Mouse (Mus musculus) midbrain, embryonic 11.5 days (tissue): ENCODE measurements around the gene Col5a2. TPM values are rescaled to one million over a fixed set of nuclear protein-coding genes. Genes with fewer than 3 reads are reported as not detected.

ENCODE experiments used
- ATAC-seq: fragments of 200-750 bp; cut with Nextera tagmentation; 2 replicates; pipeline ENCODE4 v1.8.0; 2017; ENCODE audit warnings: moderate TSS enrichment, moderate library complexity; ENCODE audit not compliant: low FRiP score
- DNase-seq: peaks from one replicate; pipeline ENCODE4 v3.0.0; 2015; ENCODE audit warnings: low spot score; ENCODE audit errors: missing footprints
- H3K27ac ChIP-seq: fragments of 300-500 bp; sonication (generic); 2 replicates; pipeline ENCODE4 v1.5.1; 2014; ENCODE audit warnings: low read depth, low read length
- H3K27me3 ChIP-seq: fragments of 300-500 bp; sonication (generic); 2 replicates; pipeline ENCODE4 v1.6.1; 2014; ENCODE audit warnings: mild to moderate bottlenecking, low read length, moderate library complexity, mixed read lengths; ENCODE audit not compliant: control insufficient read depth, insufficient read depth
- H3K36me3 ChIP-seq: fragments of 300-500 bp; sonication (generic); 2 replicates; pipeline ENCODE4 v1.6.1; 2014; ENCODE audit warnings: mild to moderate bottlenecking, low read length, moderate library complexity, mixed read lengths; ENCODE audit not compliant: control insufficient read depth, insufficient read depth
- H3K4me1 ChIP-seq: fragments of 300-500 bp; sonication (generic); 2 replicates; pipeline ENCODE4 v1.6.1; 2014; ENCODE audit warnings: low read length; ENCODE audit not compliant: control insufficient read depth, insufficient read depth
- H3K4me2 ChIP-seq: fragments of 300-500 bp; sonication (generic); 2 replicates; pipeline ENCODE4 v1.6.1; 2014; ENCODE audit warnings: mild to moderate bottlenecking, moderate library complexity
- H3K4me3 ChIP-seq: fragments of 300-500 bp; sonication (generic); 2 replicates; pipeline ENCODE4 v1.5.1; 2014; ENCODE audit warnings: low read depth, low read length
- H3K9ac ChIP-seq: fragments of 300-500 bp; sonication (generic); 2 replicates; pipeline ENCODE4 v1.6.1; 2014; ENCODE audit warnings: low read length
- H3K9me3 ChIP-seq: fragments of 300-500 bp; sonication (generic); 2 replicates; pipeline ENCODE4 v1.6.1; 2016; ENCODE audit warnings: low read length; ENCODE audit not compliant: control insufficient read depth
- WGBS: fragments of 180-500 bp; shearing (Covaris S2); extraction: QIAGEN DNeasy Blood & Tissue Kit; methylation state at CpG from one replicate; pipeline ENCODE4 v1.1.7; 2014; 5-methylcytosine and 5-hydroxymethylcytosine counted together
- polyA plus RNA-seq: library from polyadenylated mRNA; unstranded; fragments of >200 nt; fragmentation: Nextera tagmentation; extraction: Ambion mirVana; gene quantifications from 2 replicates; pipeline ENCODE4 v1.2.1, GENCODE M21; 2014

The Col5a2 gene
- polyA plus RNA-seq, 1 experiment from 2014 or later: 25.5 TPM

- no peak for ATAC-seq
- 82% methylated on average over 7 of the region's 7 CpGs for WGBS
- Histone ChIP-seq H3K9ac (no peak overlapping the region), H3K36me3 (no peaks in the 10 kb centered on the region), H3K27ac (no peak overlapping the region), H3K4me1 (no peaks in the 10 kb centered on the region), H3K4me3 (no peak overlapping the region), H3K4me2 (no peak overlapping the region), H3K27me3 (no peaks in the 10 kb centered on the region), H3K9me3 (no peaks in the 10 kb centered on the region)
- DNase-seq: peak; percentile 37
These were observed 122.9 kb downstream of the Col5a2 start for GRCm38 (mm10) chr1:45379992-45380690.

- ATAC-seq: no peak
- H3K9me3 ChIP-seq: peaks cover 2% of the 10 kb centered on the region; the same call in 1 of the 2 replicates
These were observed 137.7 kb downstream of the Col5a2 start for GRCm38 (mm10) chr1:45365427-45365826.

GRCm38 (mm10) chr1:45363274-45363673 is 139.8 kb downstream of the Col5a2 start:
- no peaks in the 10 kb centered on the region for H3K27me3 ChIP-seq
- 92% methylated on average over 2 of the region's 2 CpGs for WGBS
- H3K4me1 ChIP-seq: no peaks in the 10 kb centered on the region
- H3K9ac ChIP-seq: no peak overlapping the region
- H3K9me3 ChIP-seq: no peaks in the 10 kb centered on the region
- no peaks in the 10 kb centered on the region for H3K36me3 ChIP-seq
- H3K4me3 ChIP-seq: no peak overlapping the region
- no peak for DNase-seq
- H3K27ac ChIP-seq: no peak overlapping the region
- H3K4me2 ChIP-seq: no peak overlapping the region
- no peak for ATAC-seq

More at GRCm38 (mm10) chr1:45365427-45365826, 137.7 kb downstream of the Col5a2 start:
- WGBS: 59% methylated on average over 1 of the region's 1 CpGs
- DNase-seq: no peak
- Histone ChIP-seq H3K27ac (no peak overlapping the region), H3K4me1 (no peaks in the 10 kb centered on the region), H3K36me3 (no peaks in the 10 kb centered on the region), H3K27me3 (no peaks in the 10 kb centered on the region), H3K4me2 (no peak overlapping the region), H3K4me3 (no peak overlapping the region), H3K9ac (no peak overlapping the region)

GRCm38 (mm10) chr1:45359673-45360072 is 143.4 kb downstream of the Col5a2 start:
- Histone ChIP-seq H3K4me3 (no peak overlapping the region), H3K9me3 (no peaks in the 10 kb centered on the region), H3K27ac (no peak overlapping the region), H3K4me2 (no peak overlapping the region), H3K27me3 (no peaks in the 10 kb centered on the region), H3K9ac (no peak overlapping the region), H3K36me3 (no peaks in the 10 kb centered on the region), H3K4me1 (no peaks in the 10 kb centered on the region)
- ATAC-seq (no peak), DNase-seq (no peak)
- WGBS: 70% methylated on average over 2 of the region's 2 CpGs

GRCm38 (mm10) chr1:45359147-45359546 is 143.9 kb downstream of the Col5a2 start:
- no peaks in the 10 kb centered on the region for H3K36me3 ChIP-seq
- ATAC-seq (no peak), DNase-seq (no peak)
- H3K27ac ChIP-seq: no peak overlapping the region
- H3K4me1 ChIP-seq: no peaks in the 10 kb centered on the region
- no peaks in the 10 kb centered on the region for H3K27me3 ChIP-seq
- H3K4me2 ChIP-seq: no peak overlapping the region
- H3K4me3 ChIP-seq: no peak overlapping the region
- WGBS: 79% methylated on average over 2 of the region's 2 CpGs
- no peaks in the 10 kb centered on the region for H3K9me3 ChIP-seq
- no peak overlapping the region for H3K9ac ChIP-seq

GRCm38 (mm10) chr1:45358020-45358419 is 145.1 kb downstream of the Col5a2 start:
- H3K4me1 ChIP-seq: no peaks in the 10 kb centered on the region
- H3K9ac ChIP-seq: no peak overlapping the region
- H3K36me3 ChIP-seq: no peaks in the 10 kb centered on the region
- H3K27ac ChIP-seq: no peak overlapping the region
- no peaks in the 10 kb centered on the region for H3K27me3 ChIP-seq
- no peak overlapping the region for H3K4me2 ChIP-seq
- ATAC-seq (no peak), DNase-seq (no peak)
- no peaks in the 10 kb centered on the region for H3K9me3 ChIP-seq
- H3K4me3 ChIP-seq: no peak overlapping the region
- WGBS: 57% methylated on average over 1 of the region's 1 CpGs

GRCm38 (mm10) chr1:45355944-45356343 is 147.1 kb downstream of the Col5a2 start:
- H3K27me3 ChIP-seq: no peaks in the 10 kb centered on the region
- 82% methylated on average over 4 of the region's 4 CpGs for WGBS
- ATAC-seq: no peak
- no peak overlapping the region for H3K4me2 ChIP-seq
- no peak for DNase-seq
- no peaks in the 10 kb centered on the region for H3K9me3 ChIP-seq
- no peaks in the 10 kb centered on the region for H3K36me3 ChIP-seq
- no peak overlapping the region for H3K27ac ChIP-seq
- H3K4me1 ChIP-seq: no peaks in the 10 kb centered on the region
- no peak overlapping the region for H3K4me3 ChIP-seq
- no peak overlapping the region for H3K9ac ChIP-seq

- Histone ChIP-seq H3K4me2 (no peak overlapping the region), H3K9ac (no peak overlapping the region), H3K9me3 (no peaks in the 10 kb centered on the region), H3K36me3 (no peaks in the 10 kb centered on the region), H3K4me1 (no peaks in the 10 kb centered on the region), H3K27me3 (no peaks in the 10 kb centered on the region), H3K4me3 (no peak overlapping the region), H3K27ac (no peak overlapping the region)
- no peak for ATAC-seq
- DNase-seq: no peak
- WGBS: 96% methylated on average over 1 of the region's 1 CpGs
These were observed 173.9 kb downstream of the Col5a2 start for GRCm38 (mm10) chr1:45329149-45329548.
